Comparison of ENCODE assay signal across 9 mouse cellular contexts in genomic region chr14:55146829-55147401, GRCm38 (mm10). TPM values are rescaled to one million over a fixed set of nuclear protein-coding genes. Genes with fewer than 3 reads are reported as not detected.
DNase-seq lines count a peak whose midpoint lies in the region; ATAC-seq and TF ChIP-seq lines count a peak whose summit lies in the region.
"Had no signal": no experiment of that assay in that cellular context is flagged by ENCODE, and none has a peak within 500 bp of the region (broad histone marks: within the 10 kb centered on the region; RNA-seq: fewer than 3 reads in every experiment).

No protein-coding gene starts in this region.

- peak; percentile 94 for DNase-seq in liver, adult 2 months (ENCODE audit: extremely low read depth, low read depth, low spot score)
- no peak for DNase-seq in liver
- DNase-seq in gastrocnemius, postnatal 4 days (ENCODE audit: low spot score in 2 of 2) = peak; percentile 27 to 60
- DNase-seq in testis, postnatal 10 days (ENCODE audit: low spot score) = no peak
- no peak for DNase-seq in thymus, postnatal 10 days (ENCODE audit: low spot score in 2 of 2)

- 59% methylated on average over 12 of the region's 12 CpGs for WGBS in liver, adult 2 months
- WGBS in midbrain, embryonic 13.5 days = 93% methylated on average over 12 of the region's 12 CpGs

- no peak overlapping the region for H3K9ac ChIP-seq in liver, adult 2 months (ENCODE audit: low read depth, low read length)
- no peak overlapping the region for H3K9ac ChIP-seq in midbrain, embryonic 13.5 days (replicated peaks)

- H3K79me2 ChIP-seq in liver, adult 2 months (ENCODE audit: control insufficient read depth, insufficient read depth, low read length) = no peaks in the 10 kb centered on the region

- ATAC-seq in midbrain, embryonic 13.5 days = no peak

- H3K36me3 ChIP-seq in liver, adult 2 months (ENCODE audit: control insufficient read depth, insufficient read depth, low read length) = no peaks in the 10 kb centered on the region
- no peaks in the 10 kb centered on the region for H3K36me3 ChIP-seq in megakaryocyte, embryonic 14.5 days (replicated peaks; ENCODE audit: low read length)
- H3K36me3 ChIP-seq in midbrain, embryonic 13.5 days = no peaks in the 10 kb centered on the region
- H3K36me3 ChIP-seq: embryonic facial prominence, embryonic 10.5 days had no signal

- H3K4me2 ChIP-seq in midbrain, embryonic 13.5 days (replicated peaks) = no peak overlapping the region

- peaks cover 8% of the 10 kb centered on the region; the same call in 1 of the 2 replicates for H3K4me1 ChIP-seq in liver, adult 2 months (ENCODE audit: control insufficient read depth, insufficient read depth, low read length)
- H3K4me1 ChIP-seq in bone marrow macrophage, adult 2 months (ENCODE audit: control insufficient read depth, insufficient read depth, low read length) = peaks cover 18% of the 10 kb centered on the region
- H3K4me1 ChIP-seq in megakaryocyte, embryonic 14.5 days = peaks cover 63% of the 10 kb centered on the region
- peaks cover 14% of the 10 kb centered on the region for H3K4me1 ChIP-seq in midbrain, embryonic 13.5 days (replicated peaks)
- H3K4me1 ChIP-seq: embryonic facial prominence, embryonic 10.5 days had no signal

- no peak for TF ChIP-seq POLR2A in liver, adult 2 months (IDR thresholded peaks at IDR 0.05; ENCODE audit: extremely low read depth, insufficient read depth, low read length)
- TF ChIP-seq POLR2A in bone marrow macrophage, adult 2 months (IDR thresholded peaks at IDR 0.05; ENCODE audit: borderline replicate concordance, low read depth, low read length) = no peak

- H3K27ac ChIP-seq in liver, adult 2 months (replicated peaks; ENCODE audit: insufficient read depth, low read depth, low read length) = peak overlapping the region; percentile 58
- H3K27ac ChIP-seq in bone marrow macrophage, adult 2 months (ENCODE audit: insufficient read depth, low read depth, low read length) = peak overlapping the region; percentile 33; the same call in 1 of the 2 replicates
- H3K27ac ChIP-seq in midbrain, embryonic 13.5 days = no peak overlapping the region
- H3K27ac ChIP-seq: embryonic facial prominence, embryonic 10.5 days had no signal

- TF ChIP-seq CTCF in liver, adult 2 months (IDR thresholded peaks at IDR 0.05; ENCODE audit: low read depth, low read length) = peak; percentile 27; the same call in 1 of the 2 replicates
- no peak for TF ChIP-seq CTCF in bone marrow macrophage, adult 2 months (IDR thresholded peaks at IDR 0.05; ENCODE audit: low read depth, low read length)

- no peaks in the 10 kb centered on the region for H3K9me3 ChIP-seq in megakaryocyte, embryonic 14.5 days
- no peaks in the 10 kb centered on the region for H3K9me3 ChIP-seq in midbrain, embryonic 13.5 days
- H3K9me3 ChIP-seq: embryonic facial prominence, embryonic 10.5 days had no signal

- H3K4me3 ChIP-seq in liver, adult 2 months (ENCODE audit: insufficient read depth, low read depth, low read length) = no peak overlapping the region
- no peak overlapping the region for H3K4me3 ChIP-seq in bone marrow macrophage, adult 2 months (ENCODE audit: insufficient read depth, low read length)
- peak overlapping the region; percentile 24 for H3K4me3 ChIP-seq in megakaryocyte, embryonic 14.5 days (replicated peaks)
- H3K4me3 ChIP-seq in midbrain, embryonic 13.5 days (replicated peaks) = no peak overlapping the region
- H3K4me3 ChIP-seq: embryonic facial prominence, embryonic 10.5 days had no signal

- no peaks in the 10 kb centered on the region for H3K27me3 ChIP-seq in liver, adult 2 months (ENCODE audit: control insufficient read depth, insufficient read depth, low read length)
- H3K27me3 ChIP-seq in megakaryocyte, embryonic 14.5 days (replicated peaks) = peaks cover 22% of the 10 kb centered on the region
- no peaks in the 10 kb centered on the region for H3K27me3 ChIP-seq in midbrain, embryonic 13.5 days

RNA-seq across cellular contexts. Expression of gene Jph4, which starts 30.2 kb away (rescaled TPM):
- not detected in 2 replicates for total RNA-seq in liver, adult 2 months (2014; rRNA removed)
- not detected in 2 replicates for polyA plus RNA-seq in liver, adult 2 months (2012; rRNA removed)
- polyA plus RNA-seq in bone marrow macrophage, adult 2 months (2012; ENCODE audit: insufficient read depth, insufficient read length, missing spikeins) = not detected in 2 replicates
- total RNA-seq in gastrocnemius, postnatal 4 days (2021) = 1 to 10 TPM; 1.3 to 2.0 TPM
- polyA plus RNA-seq in megakaryocyte, embryonic 14.5 days (2012; ENCODE audit: insufficient read depth, low replicate concordance) = 0.21 and 1.4 TPM in 2 replicates
- polyA plus RNA-seq in midbrain, embryonic 13.5 days (2015; fragmentation: Nextera tagmentation; extraction: Ambion mirVana) = 18.2 and 19.9 TPM in 2 replicates

RNA-seq across cellular contexts. Expression of gene Ap1g2, which starts 40.5 kb away (rescaled TPM):
- total RNA-seq in liver, adult 2 months (2014; rRNA removed) = 4.9 and 5.4 TPM in 2 replicates
- polyA plus RNA-seq in liver, adult 2 months (2012; rRNA removed) = 8.7 and 15.6 TPM in 2 replicates
- polyA plus RNA-seq in bone marrow macrophage, adult 2 months (2012; ENCODE audit: insufficient read depth, insufficient read length, missing spikeins) = 43.0 and 51.9 TPM in 2 replicates
- total RNA-seq in gastrocnemius, postnatal 4 days (2021) = 1 to 10 TPM; 6.5 to 8.3 TPM
- polyA plus RNA-seq in megakaryocyte, embryonic 14.5 days (2012; ENCODE audit: insufficient read depth, low replicate concordance) = 8.5 and 13.4 TPM in 2 replicates
- 7.9 and 8.2 TPM in 2 replicates for polyA plus RNA-seq in midbrain, embryonic 13.5 days (2015; fragmentation: Nextera tagmentation; extraction: Ambion mirVana)

RNA-seq across cellular contexts. Expression of gene Thtpa, which starts 52.3 kb away (rescaled TPM):
- total RNA-seq in liver, adult 2 months (2014; rRNA removed) = 14.6 and 15.4 TPM in 2 replicates
- polyA plus RNA-seq in liver, adult 2 months (2012; rRNA removed) = 8.7 and 10.9 TPM in 2 replicates
- 10.6 and 12.3 TPM in 2 replicates for polyA plus RNA-seq in bone marrow macrophage, adult 2 months (2012; ENCODE audit: insufficient read depth, insufficient read length, missing spikeins)
- total RNA-seq in gastrocnemius, postnatal 4 days (2021) = 10 to 100 TPM; 12.9 to 14.0 TPM
- polyA plus RNA-seq in megakaryocyte, embryonic 14.5 days (2012; ENCODE audit: insufficient read depth, low replicate concordance) = 2.4 and 2.9 TPM in 2 replicates
- 32.1 and 35.0 TPM in 2 replicates for polyA plus RNA-seq in midbrain, embryonic 13.5 days (2015; fragmentation: Nextera tagmentation; extraction: Ambion mirVana)

RNA-seq across cellular contexts. Expression of gene Zfhx2, which starts 54.8 kb away (rescaled TPM):
- 1.5 and 1.7 TPM in 2 replicates for total RNA-seq in liver, adult 2 months (2014; rRNA removed)
- 1.4 and 1.7 TPM in 2 replicates for polyA plus RNA-seq in liver, adult 2 months (2012; rRNA removed)
- polyA plus RNA-seq in bone marrow macrophage, adult 2 months (2012; ENCODE audit: insufficient read depth, insufficient read length, missing spikeins) = 7.1 and 7.6 TPM in 2 replicates
- 1 to 10 TPM; 2.9 to 4.0 TPM for total RNA-seq in gastrocnemius, postnatal 4 days (2021)
- 10.0 and 16.4 TPM in 2 replicates for polyA plus RNA-seq in megakaryocyte, embryonic 14.5 days (2012; ENCODE audit: insufficient read depth, low replicate concordance)
- polyA plus RNA-seq in midbrain, embryonic 13.5 days (2015; fragmentation: Nextera tagmentation; extraction: Ambion mirVana) = 35.5 and 39.9 TPM in 2 replicates

Comparison
In these comparisons a context has a peak if more than half of its experiments do, and no peak if none do; other contexts are left out.
1. DNase-seq: peak in liver, adult 2 months (single experiment) and gastrocnemius, postnatal 4 days (2 of 2); none in liver (single experiment), testis, postnatal 10 days (single experiment) and thymus, postnatal 10 days (0 of 2).